Mouse (Mus musculus) MEL (cell line): ENCODE results near the gene Icam1. TPM values are rescaled to one million over a fixed set of nuclear protein-coding genes. Genes with fewer than 3 reads are reported as not detected.

Experiments
- DNase-seq: peaks from one replicate; pipeline ENCODE4 v3.0.0; 2011; ENCODE audit warnings: low read depth, low spot score
- H3K27ac ChIP-seq: 2 replicates; pipeline ENCODE4 v1.5.1; 2012; ENCODE audit warnings: low read depth, mild to moderate bottlenecking, control low read depth, low read length, moderate library complexity; ENCODE audit not compliant: control insufficient read depth
- H3K27me3 ChIP-seq, 2 experiments: fragments of 150-350 bp in 1 of 2; sonication (generic) in 1 of 2; 2 replicates each; pipeline ENCODE4 v1.6.1; 2012; ENCODE audit warnings: low read length in 2 of 2, mild to moderate bottlenecking in 2 of 2, improper control_type of control experiment in 1 of 2, moderate library complexity in 1 of 2; ENCODE audit not compliant: insufficient read depth in 2 of 2, control insufficient read depth in 1 of 2
- H3K36me3 ChIP-seq, 2 experiments: 2 replicates each; pipeline ENCODE4 v1.6.1; 2012 to 2014; ENCODE audit warnings: low read length in 2 of 2, improper control_type of control experiment in 1 of 2, inconsistent platforms in 1 of 2, mild to moderate bottlenecking in 1 of 2; ENCODE audit not compliant: insufficient read depth in 2 of 2, control insufficient read depth in 1 of 2
- H3K4me1 ChIP-seq, 2 experiments: fragments of 150-350 bp in 1 of 2; sonication (generic) in 1 of 2; 2 replicates each; pipeline ENCODE4 v1.6.1; 2012; ENCODE audit warnings: low read length in 2 of 2, improper control_type of control experiment in 1 of 2, mild to moderate bottlenecking in 1 of 2; ENCODE audit not compliant: insufficient read depth in 2 of 2, control insufficient read depth in 1 of 2
- H3K4me3 ChIP-seq, 2 experiments: fragments of 150-350 bp in 1 of 2; sonication (generic) in 1 of 2; 2 replicates each; pipeline ENCODE4 v1.5.1; 2012; ENCODE audit warnings: low read depth in 2 of 2, low read length in 2 of 2, mild to moderate bottlenecking in 2 of 2, moderate library complexity in 2 of 2, control low read depth in 1 of 2, improper control_type of control experiment in 1 of 2; ENCODE audit not compliant: control insufficient read depth in 1 of 2, insufficient read depth in 1 of 2
- H3K79me2 ChIP-seq: 2 replicates; pipeline ENCODE4 v1.6.1; 2012; ENCODE audit warnings: mild to moderate bottlenecking, low read length, moderate library complexity; ENCODE audit not compliant: control insufficient read depth, poor library complexity, insufficient read depth
- H3K9ac ChIP-seq: 2 replicates; pipeline ENCODE4 v1.6.1; 2012; ENCODE audit warnings: low read depth, mild to moderate bottlenecking, control low read depth, low read length, moderate library complexity; ENCODE audit not compliant: control insufficient read depth, poor library complexity, severe bottlenecking
- H3K9me3 ChIP-seq: fragments of 150-350 bp; sonication (generic); replicated peaks from 2 replicates; pipeline ENCODE4 v1.6.1; 2012; ENCODE audit warnings: mild to moderate bottlenecking, low read length, improper control_type of control experiment, moderate library complexity; ENCODE audit not compliant: insufficient read depth
- CHD1 ChIP-seq: IDR thresholded peaks from 2 replicates; pipeline ENCODE4 v1.6.1; 2012; ENCODE audit warnings: low read depth, mild to moderate bottlenecking, inconsistent platforms, low read length, improper control_type of control experiment
- CTCF ChIP-seq, 3 experiments: IDR thresholded peaks in 2 of 3; conservative IDR thresholded peaks in 1 of 3; 2 replicates each; pipeline ENCODE4 v1.5.1; 2011 to 2012; ENCODE audit warnings: low read length in 3 of 3, low read depth in 2 of 3, mild to moderate bottlenecking in 2 of 3, improper control_type of control experiment in 1 of 3, inconsistent platforms in 1 of 3, mixed read lengths in 1 of 3, moderate library complexity in 1 of 3; ENCODE audit not compliant: control insufficient read depth in 1 of 3, insufficient read depth in 1 of 3, poor library complexity in 1 of 3, severe bottlenecking in 1 of 3
- E2F4 ChIP-seq: IDR thresholded peaks from 2 replicates; pipeline ENCODE4 v1.6.1; 2011; ENCODE audit warnings: low read depth, low read length, improper control_type of control experiment, borderline replicate concordance
- GATA1 ChIP-seq: IDR thresholded peaks from 2 replicates; pipeline ENCODE4 v1.6.1; 2011; ENCODE audit warnings: low read depth, low read length, improper control_type of control experiment
- JUND ChIP-seq: IDR thresholded peaks from 2 replicates; pipeline ENCODE4 v1.6.1; 2011; ENCODE audit warnings: low read depth, mild to moderate bottlenecking, improper control_type of control experiment, low read length
- KAT2A ChIP-seq: conservative IDR thresholded peaks from 2 replicates; pipeline ENCODE4 v1.6.1; 2012; ENCODE audit warnings: low read depth, low read length, improper control_type of control experiment, inconsistent platforms
- MAFK ChIP-seq: IDR thresholded peaks from 2 replicates; pipeline ENCODE4 v1.6.1; 2011; ENCODE audit warnings: low read depth, mild to moderate bottlenecking, low read length, improper control_type of control experiment, borderline replicate concordance
- MAX ChIP-seq: IDR thresholded peaks from 2 replicates; pipeline ENCODE4 v1.6.1; 2011; ENCODE audit warnings: low read length, improper control_type of control experiment
- MAZ ChIP-seq: IDR thresholded peaks from 2 replicates; pipeline ENCODE4 v1.6.1; 2012; ENCODE audit warnings: low read depth, mild to moderate bottlenecking, inconsistent platforms, low read length, improper control_type of control experiment
- MYB ChIP-seq: IDR thresholded peaks from 2 replicates; pipeline ENCODE4 v1.6.1; 2011; ENCODE audit warnings: mild to moderate bottlenecking, low read depth, low read length, improper control_type of control experiment
- POLR2AphosphoS5 ChIP-seq: IDR thresholded peaks from 2 replicates; pipeline ENCODE4 v1.6.1; 2012; ENCODE audit warnings: low read depth, borderline replicate concordance, mild to moderate bottlenecking, inconsistent platforms, low read length, moderate library complexity, mixed read lengths
- RAD21 ChIP-seq: IDR thresholded peaks from 2 replicates; pipeline ENCODE4 v1.6.1; 2011; ENCODE audit warnings: mild to moderate bottlenecking, low read depth, low read length, improper control_type of control experiment
- RCOR1 ChIP-seq: IDR thresholded peaks from 2 replicates; pipeline ENCODE4 v1.6.1; 2012; ENCODE audit warnings: low read depth, mild to moderate bottlenecking, inconsistent platforms, low read length, improper control_type of control experiment
- SIN3A ChIP-seq: IDR thresholded peaks from 2 replicates; pipeline ENCODE4 v1.6.1; 2012; ENCODE audit warnings: low read length, improper control_type of control experiment, inconsistent platforms
- SMC3 ChIP-seq: IDR thresholded peaks from 2 replicates; pipeline ENCODE4 v1.6.1; 2011; ENCODE audit warnings: low read depth, low read length, improper control_type of control experiment
- USF2 ChIP-seq, 2 experiments: IDR thresholded peaks; 2 replicates each; pipeline ENCODE4 v1.6.1; 2011 to 2012; ENCODE audit warnings: improper control_type of control experiment in 2 of 2, low read length in 2 of 2, borderline replicate concordance in 1 of 2, inconsistent platforms in 1 of 2, low read depth in 1 of 2, mild to moderate bottlenecking in 1 of 2; ENCODE audit not compliant: insufficient read depth in 1 of 2
- ZC3H11A ChIP-seq: IDR thresholded peaks from 2 replicates; pipeline ENCODE4 v1.6.1; 2012; ENCODE audit warnings: low read depth, mild to moderate bottlenecking, inconsistent platforms, low read length, improper control_type of control experiment
- ZKSCAN1 ChIP-seq: IDR thresholded peaks from 2 replicates; pipeline ENCODE4 v1.6.1; 2012; ENCODE audit warnings: low read depth, mild to moderate bottlenecking, inconsistent platforms, low read length, improper control_type of control experiment, moderate library complexity
- ZMIZ1 ChIP-seq: IDR thresholded peaks from 2 replicates; pipeline ENCODE4 v1.6.1; 2012; ENCODE audit warnings: low read depth, mild to moderate bottlenecking, inconsistent platforms, low read length, improper control_type of control experiment, moderate library complexity
- polyA plus RNA-seq, 2 experiments: library from polyadenylated mRNA; stranded (reverse) in 1 of 2; unstranded in 1 of 2; fragments of >175 nt in 1 of 2; fragments of >200 nt in 1 of 2; gene quantifications; 2 replicates each; pipeline versions ENCODE4 v1.2.1 to v1.2.4; 2012; ENCODE audit warnings: low replicate concordance in 2 of 2, low read depth in 1 of 2; ENCODE audit not compliant: insufficient read length in 2 of 2, insufficient read depth in 1 of 2, missing spikeins in 1 of 2
- total RNA-seq: library from RNA; depleted of rRNA; stranded (reverse); fragments of 300-350 nt; gene quantifications from 2 replicates; pipeline ENCODE4 v1.2.3, GENCODE M21; 2012

Gene Icam1
- total and polyA plus RNA-seq, 3 experiments = 26.0 to 31.0 TPM; not detected in 1

- Histone ChIP-seq H3K9ac (peak overlapping the region; percentile 73), H3K4me1 (peaks cover 14 to 31% of the 10 kb centered on the region in 2 experiments), H3K27me3 (no peaks in the 10 kb centered on the region)
- TF ChIP-seq ZKSCAN1 = no peak
- no peak for TF ChIP-seq RCOR1
- TF ChIP-seq ZC3H11A = no peak
- TF ChIP-seq USF2 (IDR thresholded peaks at IDR 0.05; ENCODE audit: borderline replicate concordance in 1 of 2, insufficient read depth in 1 of 2, low read depth in 1 of 2, low read length in 2 of 2) = no peak
- TF ChIP-seq MAX = no peak
- TF ChIP-seq POLR2AphosphoS5 = no peak; the same call in 1 of the 2 replicates
- TF ChIP-seq JUND = no peak
- no peak for TF ChIP-seq MAFK
- no peak for TF ChIP-seq E2F4
- TF ChIP-seq KAT2A = no peak
- TF ChIP-seq ZMIZ1 = no peak
- no peak for TF ChIP-seq MYB
- no peak for TF ChIP-seq MAZ
- no peak for TF ChIP-seq SMC3
- TF ChIP-seq SIN3A = no peak
- TF ChIP-seq RAD21 = no peak
- TF ChIP-seq, all 39 proteins: peak for 0
- DNase-seq = peak; percentile 96
- Histone ChIP-seq H3K9me3 (no peaks in the 10 kb centered on the region), H3K79me2 (peaks cover 23% of the 10 kb centered on the region), H3K4me3 (peak overlapping the region; percentile 53 to 58), H3K36me3 (peaks cover 0 to 17% of the 10 kb centered on the region in 2 experiments; a peak in 2 of 4 replicates), H3K27ac (peak overlapping the region; percentile 83)
These were observed 14.3 kb downstream of the Icam1 start for GRCm38 (mm10) chr9:21030055-21030600.

- Histone ChIP-seq H3K4me3 (peak overlapping the region; percentile 55 to 64), H3K79me2 (peaks cover 23% of the 10 kb centered on the region), H3K9ac (peak overlapping the region; percentile 73), H3K4me1 (peaks cover 14 to 31% of the 10 kb centered on the region in 2 experiments), H3K9me3 (no peaks in the 10 kb centered on the region), H3K27me3 (no peaks in the 10 kb centered on the region), H3K27ac (peak overlapping the region; percentile 85), H3K36me3 (peaks cover 0 to 17% of the 10 kb centered on the region in 2 experiments; a peak in 2 of 4 replicates)
- peak; percentile 100 for DNase-seq
- no peak for TF ChIP-seq SIN3A
- TF ChIP-seq GATA1 = peak; percentile 90
- TF ChIP-seq CTCF (IDR thresholded peaks at IDR 0.05 in 2 of 3, conservative IDR thresholded peaks at IDR 0.05 in 1 of 3; ENCODE audit: control insufficient read depth in 1 of 3, insufficient read depth in 1 of 3, low read depth in 2 of 3, low read length in 3 of 3, poor library complexity in 1 of 3, severe bottlenecking in 1 of 3) = peak in 1 of 3 experiments; percentile 87; a peak in 2 of 6 replicates
- no peak for TF ChIP-seq CHD1
These were observed 15.0 kb downstream of the Icam1 start for GRCm38 (mm10) chr9:21030781-21031250.
